Comparison of ENCODE assay signal across 25 mouse cellular contexts in the genomic region with DNA sequence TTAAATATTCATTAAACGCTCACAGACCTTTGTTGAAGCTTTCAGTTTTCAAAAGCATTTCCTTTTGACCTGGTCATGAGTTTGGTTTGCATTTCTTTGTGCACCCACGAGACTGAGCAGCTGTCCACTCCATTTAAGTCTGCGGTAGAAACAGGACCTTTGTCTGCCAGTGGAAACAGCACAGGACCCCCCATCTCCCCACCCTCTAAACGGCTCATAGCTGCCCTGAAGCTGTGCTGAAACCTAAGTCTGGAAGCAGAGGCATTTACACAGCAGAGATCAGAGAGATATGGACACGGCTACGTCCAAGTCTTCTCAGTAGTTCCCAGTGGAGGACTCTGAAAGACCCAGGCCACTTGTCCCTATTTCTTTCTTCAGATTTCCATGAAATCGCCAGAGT.
DNase-seq lines count a peak whose midpoint lies in the region; ATAC-seq and TF ChIP-seq lines count a peak whose summit lies in the region.
"Had no signal": no experiment of that assay in that cellular context is flagged by ENCODE, and none has a peak within 500 bp of the region (broad histone marks: within the 10 kb centered on the region; RNA-seq: fewer than 3 reads in every experiment).

No protein-coding gene starts in this region.

- H3K4me3 ChIP-seq in hindbrain, embryonic 10.5 days = no peak overlapping the region
- no peak overlapping the region for H3K4me3 ChIP-seq in hindbrain, embryonic 13.5 days
- no peak overlapping the region for H3K4me3 ChIP-seq in kidney, embryonic 16.5 days (ENCODE audit: low read length)
- no peak overlapping the region for H3K4me3 ChIP-seq in kidney, adult 2 months (ENCODE audit: insufficient read depth, low read depth, low read length)
- H3K4me3 ChIP-seq in embryonic facial prominence, embryonic 11.5 days (ENCODE audit: low read depth, low read length) = no peak overlapping the region
- H3K4me3 ChIP-seq in embryonic facial prominence, embryonic 14.5 days (ENCODE audit: low read depth, low read length) = no peak overlapping the region
- H3K4me3 ChIP-seq: forebrain, embryonic 13.5 days; liver, embryonic 15.5 days; lung, embryonic 15.5 days; myocyte; neural tube, embryonic 12.5 days had no signal

- no peak for ATAC-seq in hindbrain, embryonic 13.5 days (ENCODE audit: low FRiP score)
- ATAC-seq in kidney, embryonic 16.5 days (ENCODE audit: low FRiP score, low TSS enrichment) = no peak
- no peak for ATAC-seq in embryonic facial prominence, embryonic 11.5 days (replicated peaks; ENCODE audit: insufficient number of reproducible peaks, low FRiP score, low TSS enrichment, low read depth)
- 0 out of 2 replicates have a peak, but pooled peaks have one; percentile 41 for ATAC-seq in embryonic facial prominence, embryonic 14.5 days (ENCODE audit: low read depth)
- ATAC-seq: CD4-positive, CD25-positive, alpha-beta regulatory T cell, adult 4 months; forebrain, embryonic 13.5 days; inflammation-experienced regulatory T-cells, adult 6 months; midbrain, embryonic 16.5 days had no signal

- H3K36me3 ChIP-seq in hindbrain, embryonic 10.5 days = no peaks in the 10 kb centered on the region
- no peaks in the 10 kb centered on the region for H3K36me3 ChIP-seq in hindbrain, embryonic 13.5 days
- H3K36me3 ChIP-seq in kidney, embryonic 16.5 days (ENCODE audit: insufficient read depth, low read length) = no peaks in the 10 kb centered on the region
- no peaks in the 10 kb centered on the region for H3K36me3 ChIP-seq in kidney, adult 2 months (ENCODE audit: control insufficient read depth, insufficient read depth, low read length)
- no peaks in the 10 kb centered on the region for H3K36me3 ChIP-seq in embryonic facial prominence, embryonic 11.5 days (replicated peaks; ENCODE audit: control insufficient read depth, insufficient read depth, low read depth, low read length)
- H3K36me3 ChIP-seq in embryonic facial prominence, embryonic 14.5 days (ENCODE audit: control insufficient read depth, insufficient read depth, low read length) = no peaks in the 10 kb centered on the region
- H3K36me3 ChIP-seq: liver, embryonic 15.5 days; lung, embryonic 15.5 days; neural tube, embryonic 12.5 days had no signal

- TF ChIP-seq POLR2A in kidney, adult 2 months (IDR thresholded peaks at IDR 0.05; ENCODE audit: low read depth, low read length) = no peak

- H3K27me3 ChIP-seq in hindbrain, embryonic 10.5 days (ENCODE audit: insufficient read depth, poor library complexity, severe bottlenecking) = no peaks in the 10 kb centered on the region
- H3K27me3 ChIP-seq in hindbrain, embryonic 13.5 days = no peaks in the 10 kb centered on the region
- no peaks in the 10 kb centered on the region for H3K27me3 ChIP-seq in kidney, embryonic 16.5 days (ENCODE audit: insufficient read depth, low read length)
- no peaks in the 10 kb centered on the region for H3K27me3 ChIP-seq in kidney, adult 2 months (replicated peaks; ENCODE audit: control insufficient read depth, insufficient read depth, low read length)
- no peaks in the 10 kb centered on the region for H3K27me3 ChIP-seq in embryonic facial prominence, embryonic 11.5 days (ENCODE audit: control insufficient read depth, insufficient read depth, low read length)
- no peaks in the 10 kb centered on the region for H3K27me3 ChIP-seq in embryonic facial prominence, embryonic 14.5 days (replicated peaks; ENCODE audit: control insufficient read depth, insufficient read depth, low read length)
- H3K27me3 ChIP-seq: liver, embryonic 15.5 days; lung, embryonic 15.5 days; neural tube, embryonic 12.5 days had no signal

- no peak for DNase-seq in hindbrain, embryonic 10.5 days (ENCODE audit: low spot score)
- DNase-seq in kidney, adult 2 months = no peak
- peak; percentile 52 for DNase-seq in embryonic facial prominence, embryonic 11.5 days (ENCODE audit: low spot score)
- DNase-seq in embryonic facial prominence, embryonic 14.5 days (ENCODE audit: low spot score) = peak; percentile 42
- no peak for DNase-seq in left cerebral cortex, adult 8-10 months (ENCODE audit: low spot score in 2 of 2)
- DNase-seq in layer of hippocampus, postnatal 36 days = no peak
- DNase-seq: adrenal gland, postnatal 14 days; cerebellum, adult 2 months; cerebellum, postnatal 14 days; gastrocnemius, postnatal 14 days; kidney, adult 11 months; kidney, postnatal 36 days; thymus, postnatal 4 days had no signal

- 46% methylated on average over 7 of the region's 7 CpGs for WGBS in hindbrain, embryonic 10.5 days
- WGBS in hindbrain, embryonic 13.5 days = 40% methylated on average over 7 of the region's 7 CpGs
- WGBS in kidney, embryonic 16.5 days = 47% methylated on average over 7 of the region's 7 CpGs
- WGBS in kidney, adult 2 months = 42% methylated on average over 7 of the region's 7 CpGs
- WGBS in embryonic facial prominence, embryonic 11.5 days = 24% methylated on average over 7 of the region's 7 CpGs
- 20% methylated on average over 7 of the region's 7 CpGs for WGBS in embryonic facial prominence, embryonic 14.5 days

- no peaks in the 10 kb centered on the region for H3K9me3 ChIP-seq in hindbrain, embryonic 10.5 days
- H3K9me3 ChIP-seq in hindbrain, embryonic 13.5 days = no peaks in the 10 kb centered on the region
- no peaks in the 10 kb centered on the region for H3K9me3 ChIP-seq in kidney, embryonic 16.5 days (ENCODE audit: low read length)
- no peaks in the 10 kb centered on the region for H3K9me3 ChIP-seq in embryonic facial prominence, embryonic 11.5 days (replicated peaks; ENCODE audit: control insufficient read depth, low read length)
- H3K9me3 ChIP-seq in embryonic facial prominence, embryonic 14.5 days (ENCODE audit: control insufficient read depth, low read length) = no peaks in the 10 kb centered on the region
- H3K9me3 ChIP-seq: forebrain, embryonic 13.5 days; liver, embryonic 15.5 days; lung, embryonic 15.5 days; neural tube, embryonic 12.5 days had no signal

- peak overlapping the region; percentile 56; the same call in 1 of the 2 replicates for H3K27ac ChIP-seq in hindbrain, embryonic 10.5 days
- no peak overlapping the region for H3K27ac ChIP-seq in hindbrain, embryonic 13.5 days
- peak overlapping the region; percentile 51; the same call in 1 of the 2 replicates for H3K27ac ChIP-seq in kidney, embryonic 16.5 days (ENCODE audit: low read length)
- no peak overlapping the region for H3K27ac ChIP-seq in kidney, adult 2 months (ENCODE audit: insufficient read depth, low read depth, low read length)
- peak overlapping the region; percentile 35; the same call in 1 of the 2 replicates for H3K27ac ChIP-seq in embryonic facial prominence, embryonic 11.5 days (replicated peaks; ENCODE audit: low read depth, low read length)
- H3K27ac ChIP-seq in embryonic facial prominence, embryonic 14.5 days (replicated peaks; ENCODE audit: low read depth, low read length) = no peak overlapping the region; the same call in 1 of the 2 replicates
- H3K27ac ChIP-seq: forebrain, embryonic 13.5 days; liver, embryonic 15.5 days; lung, embryonic 15.5 days; neural tube, embryonic 12.5 days had no signal

- no peak for TF ChIP-seq CTCF in kidney, adult 2 months (conservative IDR thresholded peaks at IDR 0.05; ENCODE audit: insufficient read depth, insufficient read length, low read depth, low read length)

- H3K4me2 ChIP-seq in hindbrain, embryonic 13.5 days = no peak overlapping the region
- no peak overlapping the region for H3K4me2 ChIP-seq in kidney, embryonic 16.5 days (replicated peaks; ENCODE audit: low read depth, low read length)
- no peak overlapping the region for H3K4me2 ChIP-seq in embryonic facial prominence, embryonic 11.5 days (ENCODE audit: low read depth, low read length)
- H3K4me2 ChIP-seq in embryonic facial prominence, embryonic 14.5 days (ENCODE audit: low read depth, low read length) = no peak overlapping the region
- H3K4me2 ChIP-seq: forebrain, embryonic 13.5 days; heart, embryonic 11.5 days; liver, embryonic 15.5 days; lung, embryonic 15.5 days; midbrain, embryonic 11.5 days; neural tube, embryonic 12.5 days had no signal

- peaks cover 29% of the 10 kb centered on the region for H3K4me1 ChIP-seq in hindbrain, embryonic 10.5 days (replicated peaks)
- peaks cover 23% of the 10 kb centered on the region for H3K4me1 ChIP-seq in hindbrain, embryonic 13.5 days (replicated peaks)
- peaks cover 31% of the 10 kb centered on the region for H3K4me1 ChIP-seq in kidney, embryonic 16.5 days (ENCODE audit: insufficient read depth, low read length)
- peaks cover 3% of the 10 kb centered on the region; the same call in 1 of the 2 replicates for H3K4me1 ChIP-seq in kidney, adult 2 months (ENCODE audit: control insufficient read depth, insufficient read depth, low read length)
- no peaks in the 10 kb centered on the region for H3K4me1 ChIP-seq in embryonic facial prominence, embryonic 11.5 days (ENCODE audit: control insufficient read depth, insufficient read depth, low read length)
- 0 out of 2 replicates have a peak, but pooled peaks cover 12% of the 10 kb centered on the region for H3K4me1 ChIP-seq in embryonic facial prominence, embryonic 14.5 days (ENCODE audit: control insufficient read depth, insufficient read depth, low read length)
- H3K4me1 ChIP-seq: liver, embryonic 15.5 days had no signal

- no peak overlapping the region for H3K9ac ChIP-seq in hindbrain, embryonic 13.5 days
- H3K9ac ChIP-seq in kidney, embryonic 16.5 days (replicated peaks; ENCODE audit: low read length) = no peak overlapping the region
- H3K9ac ChIP-seq in embryonic facial prominence, embryonic 11.5 days (replicated peaks; ENCODE audit: low read length) = peak overlapping the region; percentile 18; the same call in 1 of the 2 replicates
- no peak overlapping the region for H3K9ac ChIP-seq in embryonic facial prominence, embryonic 14.5 days (ENCODE audit: low read depth, low read length)
- H3K9ac ChIP-seq: forebrain, embryonic 13.5 days; liver, embryonic 15.5 days; lung, embryonic 15.5 days; neural tube, embryonic 12.5 days had no signal

Comparison
In these comparisons a context has a peak if more than half of its experiments do, and no peak if none do; other contexts are left out.
1. H3K27ac ChIP-seq: peak in hindbrain, embryonic 10.5 days (single experiment), kidney, embryonic 16.5 days (single experiment) and embryonic facial prominence, embryonic 11.5 days (single experiment); none in hindbrain, embryonic 13.5 days (single experiment), kidney, adult 2 months (single experiment) and embryonic facial prominence, embryonic 14.5 days (single experiment).
2. DNase-seq: peak in embryonic facial prominence, embryonic 11.5 days (single experiment) and embryonic facial prominence, embryonic 14.5 days (single experiment); none in hindbrain, embryonic 10.5 days (single experiment), kidney, adult 2 months (single experiment), left cerebral cortex, adult 8-10 months (0 of 2) and layer of hippocampus, postnatal 36 days (0 of 2).